Mouse (Mus musculus): ENCODE data around the gene Frmpd4.

Gene Frmpd4

GRCm38 (mm10) chrX:167522528-167522927 is 1054.5 kb downstream of the Frmpd4 start:
- no peak for DNase-seq

- DNase-seq = no peak
Measured at GRCm38 (mm10) chrX:167518440-167518839, 1058.6 kb downstream of the Frmpd4 start.

GRCm38 (mm10) chrX:167497780-167498179 is 1079.3 kb downstream of the Frmpd4 start:
- peak; percentile 69 for DNase-seq

GRCm38 (mm10) chrX:167492265-167492664 is 1084.8 kb downstream of the Frmpd4 start:
- no peak for DNase-seq

GRCm38 (mm10) chrX:167491589-167492207 is 1085.3 kb downstream of the Frmpd4 start:
- DNase-seq = no peak

- no peak for DNase-seq
Measured at GRCm38 (mm10) chrX:167483409-167484177, 1093.4 kb downstream of the Frmpd4 start.

- DNase-seq = no peak
Measured at GRCm38 (mm10) chrX:167477636-167478035, 1099.4 kb downstream of the Frmpd4 start.

GRCm38 (mm10) chrX:167434883-167435282 is 1142.1 kb downstream of the Frmpd4 start:
- DNase-seq = no peak

GRCm38 (mm10) chrX:167433950-167434349 is 1143.1 kb downstream of the Frmpd4 start:
- DNase-seq = no peak
